Mouse (Mus musculus) brain, embryonic 18.5 days (tissue): Measurements from ENCODE around the gene Rmdn3.

Source experiments
- DNase-seq: peaks from one replicate; pipeline ENCODE4 v3.0.0-alpha.2; 2012; ENCODE audit warnings: low read depth, low spot score

Gene Rmdn3

DNA sequence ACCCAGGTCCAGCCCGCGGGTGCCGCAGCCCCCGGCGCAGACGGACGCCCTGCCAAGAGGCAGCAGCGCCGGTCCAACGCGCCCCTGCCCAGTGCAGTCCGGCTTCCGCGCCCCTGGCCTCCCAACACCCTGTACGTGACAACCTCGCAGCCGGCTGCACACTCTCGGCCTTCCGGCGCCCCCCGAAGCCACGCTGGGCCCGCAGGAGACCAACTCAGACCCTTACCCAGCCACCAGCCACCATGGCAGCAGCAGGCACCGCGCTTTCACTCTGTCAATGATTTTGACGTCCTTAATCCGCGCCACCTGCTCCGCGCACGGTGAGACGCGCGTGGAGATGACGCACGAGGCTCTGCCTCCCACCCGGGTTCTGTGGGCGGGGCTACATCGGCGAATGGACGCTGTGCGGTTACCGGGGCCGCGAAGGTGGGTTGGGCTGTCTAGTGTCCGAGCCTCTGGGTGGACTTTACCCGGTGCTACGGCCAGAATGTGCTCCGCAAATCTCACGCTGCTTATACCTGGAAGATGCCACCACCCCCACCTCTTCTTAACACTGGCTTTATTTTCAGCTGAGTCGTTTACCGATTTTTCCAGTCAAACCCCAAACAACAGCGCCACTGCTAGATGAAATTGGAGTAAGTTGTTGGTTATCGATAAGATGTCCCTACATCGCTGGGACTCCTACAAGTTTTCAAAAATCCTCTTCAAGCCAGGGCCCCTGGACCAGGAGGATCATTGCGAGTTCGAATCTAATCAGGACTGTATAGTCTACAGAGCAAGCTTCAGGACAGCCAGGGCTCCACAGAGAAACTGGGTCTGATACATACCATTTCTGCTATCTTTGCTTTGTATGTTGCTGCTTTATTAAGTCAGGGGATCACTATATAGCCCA lies at the start of gene Rmdn3:
Rmdn3 (minus strand) TSS at position 354 of the 892 bp plus-strand sequence.
- peak; percentile 90 for DNase-seq

DNA sequence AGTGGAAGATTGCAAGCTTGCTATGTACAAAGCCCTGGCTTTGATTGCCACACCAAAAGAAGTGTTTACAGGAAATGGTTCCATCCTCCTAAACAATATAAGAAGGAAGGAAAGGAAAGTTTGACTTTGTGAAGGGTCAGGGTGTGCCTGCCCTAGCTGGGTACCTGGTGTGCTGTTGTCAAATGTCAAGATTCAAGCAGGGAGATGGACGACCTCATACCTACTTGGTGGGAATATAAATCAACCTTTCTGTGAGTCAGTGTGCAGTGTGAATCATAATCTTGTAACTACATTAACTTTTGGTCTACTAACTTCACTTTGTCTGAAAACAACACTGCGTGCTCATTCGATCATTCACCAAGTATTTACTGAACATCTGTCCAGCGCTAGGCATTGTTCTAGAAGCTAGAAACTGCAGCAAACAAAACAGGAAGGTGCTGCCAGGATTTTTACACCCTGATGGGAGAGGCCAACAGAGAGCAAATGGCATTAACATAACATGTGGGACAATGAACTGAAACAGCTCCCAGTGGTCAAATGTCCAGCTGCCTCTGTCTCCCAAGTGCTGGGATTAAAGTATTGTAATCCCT lies 47.1 kb upstream of the Rmdn3 start:
- DNase-seq = no peak

DNA sequence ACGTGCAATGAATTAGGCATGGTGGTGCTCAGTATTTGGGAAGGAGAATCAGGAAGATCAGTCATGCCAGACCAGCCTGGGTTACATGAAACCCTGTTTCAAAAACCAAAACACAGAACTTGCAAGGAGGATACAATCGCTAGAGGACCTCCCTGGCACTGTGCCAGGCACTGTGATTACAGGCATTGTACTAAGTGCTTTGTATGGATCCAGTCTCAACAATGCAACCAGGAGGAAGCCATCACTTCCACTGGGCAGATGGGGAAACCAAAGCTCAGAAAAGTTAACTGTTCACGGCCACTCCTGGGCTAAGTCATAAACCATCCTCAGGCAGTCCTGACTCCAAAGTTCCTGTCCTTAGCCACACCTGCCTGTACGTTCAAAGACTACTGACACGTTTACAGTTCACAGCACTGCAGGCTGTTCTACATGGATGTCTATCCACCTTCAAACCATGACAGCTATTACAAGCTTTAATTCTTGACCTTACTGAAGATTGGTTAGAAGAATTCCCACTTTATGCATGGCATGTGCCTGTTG lies 46.1 kb upstream of the Rmdn3 start:
- no peak for DNase-seq

DNA sequence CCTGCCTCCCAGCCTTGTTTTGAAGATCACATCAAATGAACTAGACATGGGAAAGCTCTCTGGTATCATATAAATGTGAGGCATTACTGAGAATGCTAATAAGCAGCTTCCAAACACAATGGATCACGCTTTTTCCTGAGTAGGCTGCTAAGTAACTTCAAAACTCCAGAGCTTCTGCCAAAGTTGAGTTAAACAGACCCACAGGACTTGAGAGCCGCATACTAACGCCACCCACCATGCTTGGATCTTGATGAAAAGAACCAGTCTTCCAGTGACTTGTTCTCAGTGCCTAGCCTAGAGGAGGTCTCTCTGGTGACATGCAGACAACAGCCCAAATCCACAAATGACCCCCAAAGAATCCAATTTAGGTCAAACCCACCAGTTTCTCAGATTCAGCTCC lies 42.1 kb upstream of the Rmdn3 start:
- no peak for DNase-seq

DNA sequence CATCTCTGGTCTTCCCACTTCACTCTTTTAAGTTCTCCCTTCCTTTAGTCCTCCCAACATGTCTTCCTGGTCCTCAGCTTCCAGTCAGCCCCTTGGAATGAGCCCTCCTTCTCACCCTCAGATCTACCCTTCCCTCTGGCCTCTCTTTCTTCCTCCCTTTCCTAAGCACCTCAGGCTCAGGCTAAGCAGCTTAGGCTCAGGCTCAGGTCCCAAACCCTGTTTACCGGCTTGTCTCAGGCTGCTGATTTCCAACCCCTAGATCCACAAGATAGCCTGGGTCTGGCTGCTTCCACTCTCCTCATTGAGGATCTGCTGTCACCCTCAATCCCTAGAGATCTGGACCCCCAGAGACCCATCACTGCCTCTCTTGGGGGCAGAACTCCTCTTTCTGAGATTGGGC lies 41.2 kb upstream of the Rmdn3 start:
- DNase-seq = no peak

DNA sequence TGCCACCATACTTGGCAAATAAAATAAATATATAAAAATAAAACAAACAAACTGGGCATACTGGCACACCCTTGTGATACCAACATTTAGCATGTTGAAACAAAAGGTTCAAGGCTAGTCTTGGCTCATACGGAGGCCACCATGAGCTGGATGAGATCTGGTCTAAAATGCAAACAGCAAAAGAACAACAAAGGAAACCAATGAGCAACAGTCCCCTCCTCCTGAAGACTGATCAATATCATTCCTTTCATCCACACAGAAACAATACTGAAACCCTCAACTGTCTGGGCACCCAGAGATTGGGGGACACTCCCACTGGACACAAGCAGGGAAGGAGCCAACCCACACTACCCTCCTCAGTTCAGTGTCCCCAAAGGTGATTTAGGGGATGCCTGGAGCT lies 40.7 kb upstream of the Rmdn3 start:
- no peak for DNase-seq

DNA sequence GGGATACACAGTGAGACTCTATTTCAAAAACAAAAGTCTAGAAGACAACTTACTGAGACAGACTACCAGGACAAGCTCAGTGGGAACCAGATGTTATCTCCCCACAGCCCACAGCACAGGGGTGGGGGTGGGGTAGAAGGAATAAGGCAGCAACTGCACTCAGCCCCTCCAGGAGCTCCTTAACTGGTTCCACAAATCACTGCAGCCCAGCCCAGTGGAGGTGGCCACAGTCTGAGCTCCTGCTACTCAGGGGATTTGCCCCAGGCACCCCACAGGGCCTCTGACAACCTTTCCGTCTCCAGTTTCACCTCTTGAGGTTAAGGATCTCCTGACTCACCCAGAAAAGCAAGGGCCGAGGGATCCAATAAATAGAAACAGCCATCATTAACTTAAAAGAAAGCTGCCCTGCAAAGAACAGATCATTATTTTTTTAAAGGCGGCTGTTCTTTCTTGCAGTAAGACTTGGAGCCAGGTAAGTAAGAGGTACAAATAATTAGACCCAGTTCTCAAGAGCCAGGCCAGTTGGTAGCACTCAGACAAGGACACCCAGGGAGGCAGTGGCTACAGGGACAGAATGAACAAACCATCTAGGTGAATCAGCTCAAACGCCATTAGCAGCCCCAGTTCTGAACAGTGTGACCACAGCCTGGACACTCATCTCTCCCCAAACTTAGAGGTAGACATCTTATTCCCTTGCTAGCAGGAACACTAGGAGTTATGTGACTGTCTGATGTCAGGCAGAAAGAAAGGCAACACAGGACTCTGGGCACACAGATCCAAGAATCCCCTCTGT lies 39.7 kb upstream of the Rmdn3 start:
- no peak for DNase-seq

DNA sequence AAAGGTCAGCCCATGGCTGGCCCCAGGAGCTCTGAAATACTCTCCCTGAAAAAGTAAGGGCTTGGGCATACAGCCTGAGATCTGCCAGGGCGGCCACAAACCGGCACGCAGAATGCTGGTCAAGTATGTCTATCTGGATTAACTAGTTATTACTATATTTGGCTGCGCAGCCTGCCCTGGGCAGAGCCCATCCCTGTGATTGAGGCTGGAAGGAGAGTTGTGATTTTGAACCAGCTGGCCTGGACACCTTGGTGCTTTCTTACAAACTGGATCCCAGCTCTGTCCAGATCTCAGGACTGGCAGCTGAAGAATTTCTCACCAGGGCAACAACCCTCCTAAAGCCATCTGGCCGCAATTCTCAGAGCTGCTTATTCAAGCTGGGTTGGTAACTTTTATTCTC lies 37.3 kb upstream of the Rmdn3 start:
- DNase-seq = no peak

DNA sequence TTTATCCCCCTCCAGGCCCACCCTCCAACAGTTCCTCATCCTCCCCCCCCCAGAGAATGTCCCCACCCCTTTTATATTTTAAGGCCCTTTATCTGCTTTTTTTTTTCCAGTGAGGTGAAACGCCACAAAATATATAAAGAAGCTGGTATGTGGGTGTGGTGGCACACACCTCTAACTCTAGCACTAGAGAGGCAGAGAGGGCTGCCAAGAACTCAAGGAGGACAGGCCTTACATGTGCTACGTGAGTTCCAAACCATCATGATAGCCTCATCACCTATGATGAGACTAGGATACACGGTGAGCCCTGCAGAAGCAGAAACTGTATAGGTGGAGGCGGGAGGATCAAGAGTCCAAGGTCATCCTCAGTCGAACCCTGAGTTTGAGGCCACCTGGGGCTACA lies 34.1 kb upstream of the Rmdn3 start:
- no peak for DNase-seq

DNA sequence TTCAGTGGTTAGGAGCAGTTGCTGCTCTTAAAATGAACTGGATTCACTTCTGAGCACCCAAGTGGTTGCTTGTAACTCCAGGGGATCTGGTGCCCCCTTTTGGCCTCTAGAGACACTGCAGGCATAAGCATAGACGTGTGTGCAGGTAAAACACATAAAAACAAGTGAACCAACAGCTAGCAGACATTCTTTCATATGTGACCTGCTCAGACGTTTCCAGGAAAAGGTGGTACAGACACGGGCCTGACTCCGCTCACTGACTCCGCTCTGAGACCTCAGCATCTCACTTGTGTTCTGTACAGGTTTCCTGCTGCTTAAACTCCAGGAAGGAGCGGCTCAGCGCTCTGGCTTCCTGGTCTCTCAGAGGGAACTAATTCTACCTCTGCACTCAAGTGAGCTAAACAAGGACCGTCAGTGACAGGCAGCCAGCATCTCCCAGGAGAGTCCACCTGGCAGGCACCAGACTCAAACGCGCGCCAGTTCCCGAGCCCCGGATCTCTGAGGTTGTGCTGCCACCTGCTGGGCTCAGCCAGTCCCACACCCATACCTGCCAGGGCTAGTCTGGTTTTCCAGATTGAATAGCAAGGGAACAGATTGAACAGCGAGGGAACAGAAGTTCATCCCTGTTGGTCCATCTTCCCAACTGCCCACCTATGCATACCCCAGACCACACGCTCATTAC lies 32.3 kb upstream of the Rmdn3 start:
- DNase-seq = no peak

DNA sequence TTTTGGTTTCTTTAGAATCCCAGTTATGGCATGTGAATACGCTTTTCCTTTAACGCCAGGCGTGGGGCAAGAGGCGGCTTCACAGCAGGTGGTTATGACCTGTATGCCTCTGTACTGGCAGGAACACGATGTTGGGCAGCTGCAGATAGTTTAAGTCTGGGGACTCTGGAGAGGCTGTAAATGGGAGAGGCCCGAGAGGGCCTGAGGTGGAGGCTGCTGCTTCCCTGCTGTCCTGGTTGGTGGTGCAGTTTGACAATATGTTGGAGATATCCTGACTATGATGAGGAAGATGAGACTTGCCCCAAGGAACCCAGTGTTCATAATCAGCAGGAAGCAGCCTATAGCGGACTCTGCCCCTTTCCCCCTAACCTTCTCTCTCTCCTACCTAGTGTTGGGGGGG lies 26.1 kb upstream of the Rmdn3 start:
- no peak for DNase-seq

DNA sequence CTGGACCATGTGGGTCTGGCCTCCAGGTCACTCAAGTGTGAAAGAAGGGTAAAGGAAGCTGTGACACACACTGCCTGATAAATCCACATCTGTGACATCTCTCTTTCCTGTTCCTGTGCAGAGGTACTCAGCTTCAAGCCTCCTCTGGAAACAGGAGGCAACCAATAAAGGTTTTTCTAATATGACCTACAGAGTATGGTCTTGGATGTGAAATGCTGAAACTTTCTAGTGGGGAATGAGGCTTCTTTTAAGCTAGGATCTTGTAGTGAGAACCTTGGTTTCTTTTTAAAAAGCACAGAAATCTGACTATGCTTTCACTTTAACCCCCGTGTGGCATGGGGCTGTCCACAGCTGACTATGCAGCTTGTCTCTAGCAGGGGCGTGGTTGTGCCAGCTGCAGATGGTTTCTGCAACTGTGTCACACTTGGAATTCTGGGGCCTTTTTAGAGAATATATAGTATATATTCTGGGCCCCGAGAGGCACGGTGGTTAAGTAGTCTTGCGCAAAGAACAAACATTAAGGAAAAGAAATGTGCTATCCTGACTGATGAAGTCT lies 20.6 kb upstream of the Rmdn3 start:
- DNase-seq = no peak

DNA sequence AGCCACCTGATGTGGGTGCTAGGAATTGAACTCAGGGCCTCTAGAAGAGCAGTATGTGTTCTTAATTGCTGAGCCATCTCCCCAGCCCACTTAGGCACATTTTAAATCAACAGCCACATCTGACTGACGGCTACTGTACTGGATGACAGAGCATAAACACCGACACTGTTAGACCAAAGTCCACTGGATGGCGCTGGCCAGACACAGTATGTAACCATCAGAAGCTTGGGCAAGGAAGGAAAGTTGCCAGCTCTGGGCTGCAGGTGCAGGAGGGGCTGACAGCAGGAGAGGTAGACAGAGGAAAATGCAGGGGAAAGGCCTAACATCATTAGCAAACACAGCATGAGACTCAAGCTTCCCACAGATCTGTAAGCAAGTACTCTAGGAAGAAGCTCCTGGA lies 19.9 kb upstream of the Rmdn3 start:
- DNase-seq = no peak

DNA sequence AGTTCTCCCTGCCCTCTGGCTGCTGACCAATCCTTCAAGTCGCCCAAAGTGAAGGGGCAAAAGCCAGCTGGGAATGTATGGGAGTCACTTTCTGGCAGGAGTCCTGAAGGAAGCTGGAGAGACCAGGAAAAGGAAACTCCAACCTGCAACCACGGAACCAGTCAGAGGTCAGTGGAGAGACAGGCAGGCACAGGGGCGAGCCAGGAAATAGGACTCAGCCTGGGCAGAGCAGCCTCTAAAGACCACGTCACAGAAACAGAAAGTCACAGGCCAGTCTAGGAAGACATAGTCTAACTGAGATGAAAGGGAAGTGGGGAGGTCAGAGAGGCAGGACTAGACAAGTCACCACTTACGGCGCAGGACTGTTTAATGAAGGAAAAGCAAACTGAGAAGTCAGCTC lies 18.8 kb upstream of the Rmdn3 start:
- no peak for DNase-seq

DNA sequence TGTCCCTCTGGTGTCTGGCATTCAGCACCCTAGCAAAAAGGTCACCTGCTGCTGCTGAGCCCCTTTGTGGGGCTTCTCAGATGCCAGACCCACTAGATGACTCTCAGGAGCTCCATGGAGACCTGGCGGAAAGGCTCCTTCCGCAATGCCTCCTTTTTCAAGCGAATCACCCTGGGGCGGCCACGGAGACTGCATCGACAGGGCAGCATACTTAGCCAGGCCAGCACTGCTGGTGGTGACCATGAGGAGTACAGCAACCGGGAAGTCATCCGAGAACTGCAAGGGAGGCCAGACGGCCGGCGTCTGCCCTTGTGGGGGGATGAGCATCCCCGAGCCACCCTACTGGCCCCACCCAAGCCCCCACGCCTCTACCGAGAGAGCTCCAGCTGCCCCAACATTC lies 18.0 kb upstream of the Rmdn3 start:
- DNase-seq = no peak

DNA sequence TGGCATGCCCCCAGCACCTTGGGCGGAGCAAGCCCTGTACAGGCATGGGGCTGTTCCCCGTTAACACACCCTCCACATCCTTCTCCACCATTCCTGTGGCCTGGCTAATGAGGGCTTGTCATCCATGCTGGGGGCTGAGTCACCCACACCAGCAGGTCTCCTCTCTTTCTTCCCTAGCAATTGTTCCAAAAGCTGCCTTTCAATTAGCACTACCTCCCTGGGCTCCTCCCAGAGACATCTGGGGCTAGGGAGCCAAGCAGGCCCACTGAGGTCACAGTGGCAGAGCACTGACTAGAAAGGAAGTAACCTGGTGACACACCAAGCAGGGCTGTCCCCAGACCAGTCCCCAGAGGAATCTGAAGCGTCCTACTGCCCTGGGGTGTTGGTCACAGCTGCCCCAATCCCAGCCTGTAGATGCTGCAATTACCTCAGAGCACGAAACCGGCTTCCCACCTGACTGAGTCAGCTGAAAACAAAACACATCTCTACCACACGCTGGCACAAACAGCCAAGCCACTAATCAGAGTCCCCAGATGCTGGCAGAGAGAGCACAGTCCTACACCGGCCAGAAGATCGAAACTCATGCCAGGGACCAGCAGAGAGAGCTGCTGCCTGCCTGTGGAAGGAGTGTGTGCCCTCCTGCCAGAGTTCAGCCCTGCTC lies 17.3 kb upstream of the Rmdn3 start, which contains the start of gene Gm14137:
Gm14137 (plus strand) TSS at position 519 of the 661 bp plus-strand sequence.
- no peak for DNase-seq

DNA sequence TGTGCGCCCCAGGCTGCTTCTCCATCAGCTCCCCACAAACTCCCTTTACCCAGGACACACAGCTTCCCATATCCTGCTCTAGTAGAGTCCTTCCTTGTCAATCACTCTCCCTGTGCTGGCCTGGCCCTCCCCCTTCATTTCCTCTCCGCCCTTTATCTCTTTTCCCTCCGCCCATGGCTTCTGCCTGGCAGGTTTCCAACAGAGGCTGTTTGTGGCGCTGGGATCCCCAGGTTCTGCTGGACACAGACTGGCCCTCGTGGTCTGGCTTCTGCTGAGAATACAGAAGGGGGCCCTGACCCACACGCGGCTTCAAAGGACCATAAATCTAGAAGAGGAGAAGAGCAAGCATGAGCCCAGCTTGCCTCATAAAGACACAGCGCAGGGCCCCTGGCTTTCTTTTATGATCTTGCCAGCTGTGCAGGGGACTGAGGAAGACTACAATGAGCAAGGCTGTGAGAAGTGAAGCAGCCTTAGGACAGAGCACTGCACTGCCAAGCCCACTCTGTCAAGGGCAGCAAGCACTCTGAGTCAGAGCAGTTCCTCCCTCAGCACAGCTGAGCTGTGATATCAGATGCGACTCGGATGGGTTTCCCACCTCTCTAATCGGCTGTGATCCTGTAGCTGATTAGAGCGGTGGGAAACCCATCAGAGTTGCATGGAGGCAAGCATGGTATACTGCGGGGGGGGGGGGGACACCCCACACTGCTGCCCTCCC lies 16.2 kb upstream of the Rmdn3 start:
- DNase-seq = no peak

DNA sequence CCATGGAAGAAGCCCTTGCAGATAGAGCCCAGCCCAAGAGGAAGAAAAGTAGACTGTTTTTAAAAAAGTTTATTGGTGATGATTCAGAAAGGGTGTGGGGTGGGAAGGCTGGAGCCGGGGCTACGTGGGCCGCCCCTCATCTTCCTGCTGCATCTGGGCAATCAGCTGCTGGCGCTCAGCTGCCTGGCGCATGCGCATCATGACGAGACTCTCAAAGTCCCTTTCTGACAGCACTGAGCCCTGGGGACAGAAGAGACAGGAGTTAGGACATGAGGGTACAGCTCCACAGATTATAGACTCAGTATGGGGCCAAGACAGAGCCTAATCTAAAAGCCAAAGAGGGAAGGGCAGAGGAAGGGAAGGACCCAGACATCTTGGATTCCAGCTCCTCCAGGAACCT lies 15.6 kb upstream of the Rmdn3 start:
- no peak for DNase-seq

DNA sequence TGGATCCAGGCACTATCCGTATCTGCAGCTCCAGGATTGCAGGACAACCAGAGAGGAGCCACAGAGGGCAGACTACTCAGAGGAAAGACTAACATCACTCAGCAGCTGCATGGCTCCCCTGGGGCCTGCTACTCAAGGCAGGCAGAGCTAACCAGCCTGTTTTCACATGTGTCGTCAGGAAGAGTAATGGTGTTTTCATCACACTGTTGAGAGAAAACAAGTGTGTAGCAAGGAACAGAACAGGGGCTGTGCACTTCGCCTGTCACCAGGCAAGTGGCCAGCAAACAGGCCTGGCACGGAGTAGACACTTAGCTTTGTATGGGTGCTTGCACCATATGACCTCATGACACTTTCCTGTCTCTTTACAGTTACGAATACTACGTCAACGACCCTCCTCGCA lies 14.7 kb upstream of the Rmdn3 start:
- DNase-seq = no peak

DNA sequence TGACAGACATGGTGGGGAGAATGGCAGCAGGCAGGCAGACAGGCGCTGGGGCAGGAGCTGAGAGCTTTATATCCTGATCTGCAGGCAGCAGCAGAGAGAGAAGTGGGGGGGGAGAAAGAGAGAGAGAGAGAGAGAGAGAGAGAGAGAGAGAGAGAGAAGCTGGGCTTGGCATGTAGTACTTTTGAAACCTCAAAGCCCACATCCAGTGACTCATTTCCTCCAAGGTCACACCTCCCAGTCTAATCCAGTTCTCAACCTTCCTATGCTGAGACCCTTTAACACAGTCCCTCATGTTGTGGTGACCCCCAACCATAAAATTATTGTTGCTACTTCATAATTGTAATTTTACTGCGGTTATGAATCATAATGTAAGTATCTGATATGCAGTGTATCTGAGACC lies 13.4 kb upstream of the Rmdn3 start:
- DNase-seq = no peak
